Mouse (Mus musculus) brain, embryonic 14.5 days (tissue): ENCODE measurements around the gene Tgfbr1.

Source experiments
- CTCF ChIP-seq: fragments of 200-500 bp; IDR thresholded peaks from 2 replicates; pipeline ENCODE4 v1.5.1; 2012; ENCODE audit warnings: inconsistent platforms, mild to moderate bottlenecking, moderate library complexity, borderline replicate concordance; ENCODE audit not compliant: insufficient read depth, insufficient read length; ENCODE audit errors: extremely low read depth
- POLR2A ChIP-seq: fragments of 200-500 bp; IDR thresholded peaks from 2 replicates; pipeline ENCODE4 v1.6.1; 2012; ENCODE audit warnings: mild to moderate bottlenecking, inconsistent platforms, borderline replicate concordance; ENCODE audit not compliant: poor library complexity, insufficient read depth, insufficient read length, severe bottlenecking; ENCODE audit errors: extremely low read depth

- TF ChIP-seq CTCF (no peak), POLR2A (no peak)
These were observed 69.2 kb downstream of the Tgfbr1 start for GRCm38 (mm10) chr4:47422194-47422593.
